Mouse (Mus musculus): ENCODE data around the gene Pcmtd2. TPM values are rescaled to one million over a fixed set of nuclear protein-coding genes. Genes with fewer than 3 reads are reported as not detected.

Pcmtd2 gene
- polyA plus RNA-seq, 1 experiment: 48.2 TPM

DNA sequence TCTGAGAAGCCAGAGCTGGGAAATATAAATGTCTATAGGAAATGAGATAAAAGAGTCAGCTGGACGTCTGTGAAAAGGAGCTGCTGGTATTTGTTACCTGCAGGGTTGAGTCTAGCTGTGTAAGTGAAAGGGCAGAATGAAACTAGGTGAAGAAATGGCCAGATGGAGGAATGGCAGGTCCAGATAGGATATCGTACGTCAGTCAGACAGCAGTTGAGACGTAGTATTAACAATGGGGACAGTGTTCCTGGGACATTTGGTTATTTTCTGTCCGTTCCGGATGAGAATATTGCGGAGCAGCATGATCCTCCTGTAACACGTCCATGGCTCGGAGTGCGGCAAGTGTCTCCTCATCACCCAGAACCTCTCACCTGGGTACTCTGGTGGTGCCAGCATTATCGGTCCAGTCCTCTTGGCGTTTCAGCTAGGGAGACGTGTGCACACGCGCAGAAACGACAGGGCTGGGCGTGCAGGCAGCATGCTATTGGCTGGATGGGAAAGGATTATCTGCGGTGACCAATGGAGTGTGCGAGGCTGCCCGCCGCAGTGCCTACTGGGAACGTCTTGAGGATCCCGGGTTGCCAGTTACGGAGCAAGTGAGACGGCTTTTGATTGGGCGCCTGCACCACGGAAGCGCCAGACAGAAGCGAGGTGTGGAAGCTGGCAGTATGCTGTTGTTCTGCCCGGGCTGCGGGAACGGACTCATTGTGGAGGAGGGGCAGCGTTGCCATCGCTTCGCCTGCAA is 26.3 kb downstream of the Pcmtd2 start, which contains the start of gene Polr3k:
Polr3k (plus strand) TSS at position 547 of the 745 bp plus-strand sequence.
- H3K27ac ChIP-seq (ENCODE audit: insufficient read depth, low read depth, low read length): peak within 1 kb of the TSS; percentile 43; the same call in 1 of the 2 replicates

DNA sequence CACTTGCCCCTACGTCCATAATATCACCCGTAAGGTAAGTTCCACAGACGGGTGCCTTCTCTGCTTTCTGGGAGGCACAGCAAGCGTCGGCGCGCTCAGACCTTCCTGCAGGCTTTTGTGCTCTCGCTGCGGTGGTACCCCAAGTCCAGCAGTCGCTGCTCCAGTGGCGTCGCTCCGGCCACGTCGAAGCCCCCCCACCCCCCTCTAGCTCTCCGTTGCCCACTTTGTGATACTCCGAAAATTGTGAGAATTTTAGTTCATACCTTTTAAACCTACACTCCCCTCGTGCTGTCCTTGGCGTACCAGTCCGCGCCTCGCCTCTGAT is 26.8 kb downstream of the Pcmtd2 start:
- Histone ChIP-seq H3K27ac (ENCODE audit: insufficient read depth, low read depth, low read length) (peak overlapping the region; percentile 43; the same call in 1 of the 2 replicates), H3K4me1 (ENCODE audit: control insufficient read depth, insufficient read depth, low read length) (peaks cover 4% of the 10 kb centered on the region; the same call in 1 of the 2 replicates), H3K4me3 (ENCODE audit: insufficient read depth, low read length) (peak overlapping the region; percentile 80)
- TF ChIP-seq CTCF (IDR thresholded peaks at IDR 0.05; ENCODE audit: low read depth, low read length) (no peak), POLR2A (IDR thresholded peaks at IDR 0.05; ENCODE audit: borderline replicate concordance, low read depth, low read length) (no peak)

More for the DNA sequence above, 26.3 kb downstream of the Pcmtd2 start, which contains the start of gene Polr3k:
- Histone ChIP-seq H3K4me1 (ENCODE audit: control insufficient read depth, insufficient read depth, low read length) (peaks cover 4% of the 10 kb centered on the region; the same call in 1 of the 2 replicates), H3K4me3 (ENCODE audit: insufficient read depth, low read length) (peak within 1 kb of the TSS; percentile 83)
- TF ChIP-seq CTCF (IDR thresholded peaks at IDR 0.05; ENCODE audit: low read depth, low read length) (no peak), POLR2A (IDR thresholded peaks at IDR 0.05; ENCODE audit: borderline replicate concordance, low read depth, low read length) (peak; percentile 83; the same call in 1 of the 2 replicates)

DNA sequence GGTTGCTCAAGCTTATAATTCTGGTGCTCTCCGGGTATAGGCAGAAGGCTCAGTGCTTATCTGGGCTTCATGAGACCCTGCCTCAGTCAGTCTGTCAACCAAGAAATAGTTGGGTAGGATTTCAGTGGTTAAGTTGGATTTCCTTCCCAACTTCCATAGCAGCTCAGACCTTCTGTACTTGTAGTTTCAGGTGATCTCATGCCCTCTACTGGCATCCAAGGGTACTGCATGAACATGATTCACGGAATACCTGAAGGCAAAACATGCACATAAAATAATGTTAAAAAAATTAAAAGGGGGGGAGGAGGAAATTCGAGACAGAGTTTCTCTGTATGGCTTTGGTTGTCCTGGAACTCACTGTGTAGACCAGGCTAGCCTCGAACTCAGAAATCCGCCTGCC is 29.3 kb downstream of the Pcmtd2 start:
- TF ChIP-seq POLR2A (IDR thresholded peaks at IDR 0.05; ENCODE audit: borderline replicate concordance, low read depth, low read length): no peak
- TF ChIP-seq CTCF (IDR thresholded peaks at IDR 0.05; ENCODE audit: low read depth, low read length): no peak
- peaks cover 4% of the 10 kb centered on the region; the same call in 1 of the 2 replicates for H3K4me1 ChIP-seq (ENCODE audit: control insufficient read depth, insufficient read depth, low read length)
- H3K27ac ChIP-seq (ENCODE audit: insufficient read depth, low read depth, low read length): no peak overlapping the region
- no peak overlapping the region for H3K4me3 ChIP-seq (ENCODE audit: insufficient read depth, low read length)

DNA sequence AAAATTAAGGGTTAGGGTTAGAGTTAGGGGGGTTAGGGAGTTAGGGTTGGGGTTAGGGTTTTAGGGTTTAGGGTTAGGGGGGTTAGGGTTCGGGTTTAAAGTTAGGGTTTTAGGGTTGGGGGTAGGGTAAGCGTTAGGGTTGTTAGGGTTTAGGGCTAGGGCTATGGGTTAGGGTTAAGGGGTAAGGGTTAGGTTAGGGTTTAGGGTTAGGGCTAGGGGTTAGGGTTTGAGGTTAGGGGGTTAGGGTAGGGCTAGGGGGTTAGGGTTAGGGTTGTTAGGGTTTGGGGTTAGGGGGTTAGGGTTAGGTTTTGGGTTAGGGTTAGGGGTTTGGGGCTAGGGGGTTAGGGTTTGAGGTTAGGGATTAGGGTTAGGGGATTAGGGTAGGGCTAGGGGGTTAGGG is 33.4 kb downstream of the Pcmtd2 start:
- Histone ChIP-seq H3K27ac (ENCODE audit: insufficient read depth, low read depth, low read length) (no peak overlapping the region), H3K4me1 (ENCODE audit: control insufficient read depth, insufficient read depth, low read length) (no peaks in the 10 kb centered on the region), H3K4me3 (ENCODE audit: insufficient read depth, low read length) (no peak overlapping the region)
- TF ChIP-seq CTCF (IDR thresholded peaks at IDR 0.05; ENCODE audit: low read depth, low read length) (no peak), POLR2A (IDR thresholded peaks at IDR 0.05; ENCODE audit: borderline replicate concordance, low read depth, low read length) (no peak)

DNA sequence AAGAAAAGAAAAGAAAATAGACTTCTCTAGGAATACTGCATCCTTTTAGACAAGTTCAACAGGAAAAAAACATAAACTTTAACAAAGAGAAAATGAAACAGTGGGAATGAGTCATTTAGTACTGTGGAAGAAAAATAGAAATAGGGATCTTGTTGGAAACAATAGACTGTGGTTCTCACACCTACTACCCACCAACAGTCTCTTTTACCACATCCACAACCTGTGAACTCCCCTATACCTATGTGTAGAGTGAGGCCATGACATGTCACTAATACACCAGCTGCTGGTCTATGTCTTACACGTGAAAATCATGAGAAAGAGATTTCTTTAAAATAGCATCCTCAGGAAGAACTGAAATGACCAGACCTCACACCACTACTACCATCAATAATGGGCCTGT is 41.2 kb downstream of the Pcmtd2 start:
- Histone ChIP-seq H3K4me3 (ENCODE audit: insufficient read depth, low read length) (no peak overlapping the region), H3K27ac (ENCODE audit: insufficient read depth, low read depth, low read length) (no peak overlapping the region)

DNA sequence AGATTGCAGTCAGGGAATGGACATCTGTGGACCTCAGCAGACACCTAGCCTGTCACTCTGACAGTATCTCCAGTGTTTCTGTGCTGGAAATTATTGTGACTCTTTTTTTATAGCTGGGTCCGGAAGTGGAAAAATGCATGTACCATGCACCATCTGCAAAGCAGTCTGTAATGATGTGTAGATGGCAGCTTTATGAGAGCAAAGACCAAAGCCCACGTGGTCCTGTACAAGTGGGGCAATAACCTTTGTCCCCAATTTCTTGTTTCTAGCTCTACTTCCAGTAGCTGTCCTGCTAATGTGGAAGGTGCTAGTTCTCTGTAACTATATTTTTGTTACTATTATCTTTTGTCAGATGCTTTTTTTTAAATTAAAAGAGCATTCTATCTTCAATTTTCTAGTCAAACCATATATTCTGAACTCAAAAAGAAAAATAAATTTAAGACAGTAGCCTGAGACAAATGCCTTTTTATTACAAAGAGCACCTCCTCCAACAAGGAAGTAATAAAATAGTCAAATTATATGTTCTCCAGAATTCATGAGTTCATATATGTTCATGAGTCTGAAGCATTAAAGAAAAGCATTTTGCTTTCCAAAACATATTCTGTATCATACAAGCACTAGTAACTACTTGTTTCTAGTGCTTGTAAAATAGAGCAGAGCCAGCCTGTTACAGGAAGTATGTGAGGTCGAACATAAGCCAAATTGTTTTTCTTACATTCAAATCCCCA is 45.5 kb downstream of the Pcmtd2 start:
- TF ChIP-seq POLR2A (IDR thresholded peaks at IDR 0.05; ENCODE audit: borderline replicate concordance, low read depth, low read length) (no peak), CTCF (IDR thresholded peaks at IDR 0.05; ENCODE audit: low read depth, low read length) (no peak)
- Histone ChIP-seq H3K4me1 (ENCODE audit: control insufficient read depth, insufficient read depth, low read length) (no peaks in the 10 kb centered on the region), H3K27ac (ENCODE audit: insufficient read depth, low read depth, low read length) (no peak overlapping the region), H3K4me3 (ENCODE audit: insufficient read depth, low read length) (no peak overlapping the region)

More for the DNA sequence above, 41.2 kb downstream of the Pcmtd2 start:
- no peaks in the 10 kb centered on the region for H3K4me1 ChIP-seq (ENCODE audit: control insufficient read depth, insufficient read depth, low read length)
- TF ChIP-seq CTCF (IDR thresholded peaks at IDR 0.05; ENCODE audit: low read depth, low read length) (no peak), POLR2A (IDR thresholded peaks at IDR 0.05; ENCODE audit: borderline replicate concordance, low read depth, low read length) (no peak)

Other genes starting within 250 kb of the Pcmtd2 start
- 38.1 and 45.7 TPM in 2 replicates for gene Prpf6, start 246.0 kb upstream of the Pcmtd2 start, polyA plus RNA-seq (2012; ENCODE audit: insufficient read depth, insufficient read length, missing spikeins)
- 18.6 and 23.0 TPM in 2 replicates for gene Zfp512b, start 245.1 kb upstream of the Pcmtd2 start, polyA plus RNA-seq (2012; ENCODE audit: insufficient read depth, insufficient read length, missing spikeins)
- gene Samd10, start 238.6 kb upstream of the Pcmtd2 start, polyA plus RNA-seq (2012; ENCODE audit: insufficient read depth, insufficient read length, missing spikeins): 5.0 and 5.3 TPM in 2 replicates
- not detected in 2 replicates for gene Gm29797, start 180.8 kb upstream of the Pcmtd2 start, polyA plus RNA-seq (2012; ENCODE audit: insufficient read depth, insufficient read length, missing spikeins)
- gene Sox18, start 166.2 kb upstream of the Pcmtd2 start, polyA plus RNA-seq (2012; ENCODE audit: insufficient read depth, insufficient read length, missing spikeins): not detected in 2 replicates
- 4.4 and 7.0 TPM in 2 replicates for gene Tcea2, start 157.5 kb upstream of the Pcmtd2 start, polyA plus RNA-seq (2012; ENCODE audit: insufficient read depth, insufficient read length, missing spikeins)
- gene Rgs19, start 143.9 kb upstream of the Pcmtd2 start, polyA plus RNA-seq (2012; ENCODE audit: insufficient read depth, insufficient read length, missing spikeins): 155 and 173 TPM in 2 replicates
- gene Lkaaear1, start 139.4 kb upstream of the Pcmtd2 start, polyA plus RNA-seq (2012; ENCODE audit: insufficient read depth, insufficient read length, missing spikeins): not detected in 2 replicates
- gene Oprl1, start 122.8 kb upstream of the Pcmtd2 start, polyA plus RNA-seq (2012; ENCODE audit: insufficient read depth, insufficient read length, missing spikeins): not detected in 2 replicates
- not detected in 2 replicates for gene Myt1, start 74.5 kb upstream of the Pcmtd2 start, polyA plus RNA-seq (2012; ENCODE audit: insufficient read depth, insufficient read length, missing spikeins)
- 15.7 and 16.6 TPM in 2 replicates for gene Polr3k, start 26.5 kb downstream of the Pcmtd2 start, polyA plus RNA-seq (2012; ENCODE audit: insufficient read depth, insufficient read length, missing spikeins)
- gene Gm14496, start 153.3 kb downstream of the Pcmtd2 start, polyA plus RNA-seq (2012; ENCODE audit: insufficient read depth, insufficient read length, missing spikeins): not detected in 2 replicates